Mouse (Mus musculus) megakaryocyte progenitor cell, adult 5-6 weeks (primary cell): ENCODE measurements at regions not wholly inside any gene's neighbourhood (a gene's known extent, or its start where the extent isn't known, plus 50 kb on each side); places are given as distances from the start of the nearest gene placed in this dataset.

Experiments
- ATAC-seq: replicated peaks from 2 replicates; pipeline ENCODE4 v1.8.0; 2016; ENCODE audit warnings: mild to moderate bottlenecking, moderate TSS enrichment, inconsistent platforms; ENCODE audit not compliant: poor library complexity

DNA sequence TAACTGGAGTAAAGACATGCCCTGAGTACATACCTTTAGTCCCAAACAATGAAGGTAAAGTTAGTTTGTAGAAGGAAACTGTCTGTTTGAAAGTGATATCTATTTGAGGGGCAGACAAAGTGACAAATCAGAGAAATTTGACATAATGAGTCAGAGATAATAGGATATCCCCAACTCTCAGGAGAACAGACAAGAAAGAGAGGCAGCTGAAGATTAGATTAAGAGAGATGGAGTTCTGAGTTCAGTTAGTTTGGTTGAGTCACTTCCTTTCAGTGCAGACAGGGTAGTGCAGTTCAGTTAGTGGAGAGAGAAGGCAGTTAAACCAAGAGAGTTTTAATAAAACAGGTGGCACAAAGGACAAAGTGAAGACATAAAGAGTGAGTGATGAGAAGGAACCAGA is 477.4 kb upstream of the Diaph2 start:
- ATAC-seq, result no peak

DNA sequence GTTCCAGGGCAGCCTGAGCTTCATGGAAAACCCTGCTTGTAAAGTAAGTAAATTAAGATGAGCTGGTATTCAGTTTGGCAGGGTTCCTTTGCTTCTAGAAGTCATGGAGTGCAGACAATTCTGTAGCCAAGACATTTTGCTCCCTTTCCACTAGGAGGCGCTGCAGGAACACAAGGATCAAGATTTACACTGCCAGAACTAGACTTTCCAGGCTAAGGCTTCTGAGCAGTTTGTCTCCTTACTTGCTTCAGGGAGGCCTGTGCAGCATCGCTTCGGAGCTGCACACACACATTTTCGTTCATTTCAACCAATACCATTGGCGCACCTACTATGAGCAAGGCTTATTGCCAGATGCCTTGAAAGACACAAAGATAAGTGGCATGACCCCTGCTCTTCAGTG is 445.6 kb upstream of the Diaph2 start:
- ATAC-seq, result peak; percentile 82

DNA sequence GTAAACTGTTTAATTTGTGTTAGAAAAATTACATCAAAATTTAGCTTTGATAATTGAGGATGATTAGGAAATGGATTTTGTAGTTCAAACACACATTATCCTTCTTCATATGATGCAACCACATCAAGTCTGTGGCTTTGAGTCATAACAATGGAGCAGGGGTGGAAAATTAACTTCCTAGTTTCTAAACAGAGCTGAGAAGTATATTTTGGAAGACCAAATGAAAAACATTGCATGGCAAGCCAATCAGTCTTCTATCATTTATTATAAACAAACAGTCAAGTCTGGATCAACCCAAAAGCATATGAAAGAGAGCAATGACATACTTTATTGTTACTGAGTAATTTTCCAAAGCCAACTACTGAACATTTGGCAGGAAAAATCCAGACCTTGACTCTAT is 440.2 kb upstream of the Diaph2 start:
- ATAC-seq, result no peak

DNA sequence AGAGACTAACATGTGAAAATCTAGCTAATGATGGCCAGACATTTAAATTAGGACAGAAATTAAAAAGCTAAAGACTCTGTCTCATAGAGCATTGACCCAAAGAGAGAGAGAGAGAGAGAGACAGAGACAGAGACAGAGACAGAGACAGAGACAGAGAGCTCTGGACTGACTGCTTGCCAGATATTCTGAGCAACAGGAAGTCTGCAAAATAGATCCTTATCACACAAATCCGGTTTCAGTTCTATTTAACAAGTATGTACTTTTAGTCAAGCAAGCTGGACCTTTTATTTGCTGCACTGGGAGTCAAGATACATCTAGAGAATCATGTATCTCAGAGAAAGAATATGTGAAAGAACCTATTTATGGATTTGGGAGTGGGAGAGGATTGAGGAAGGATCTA is 420.1 kb upstream of the Diaph2 start:
- ATAC-seq, result no peak

DNA sequence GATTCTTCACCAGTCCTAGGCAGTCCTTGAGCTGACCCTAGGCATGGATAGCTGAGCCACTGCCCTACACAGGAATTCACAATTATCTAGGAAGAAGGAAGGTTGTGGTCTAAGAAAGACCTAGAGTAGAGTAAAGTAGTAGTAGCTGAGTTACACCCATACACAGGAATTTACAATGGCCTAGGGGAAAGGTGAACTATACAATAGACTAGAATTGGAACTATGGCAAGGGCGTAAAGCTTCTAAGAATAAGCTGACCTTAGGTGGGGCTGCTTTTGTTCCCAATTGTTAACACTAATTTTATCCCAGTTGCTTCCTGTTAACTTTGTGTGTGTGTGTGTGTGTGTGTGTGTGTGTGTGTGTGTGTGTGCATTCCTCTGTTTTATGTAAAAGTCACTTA is 416.7 kb upstream of the Diaph2 start:
- no peak for ATAC-seq
